Mouse (Mus musculus): Measurements from ENCODE around the gene Tas2r123. TPM values are rescaled to one million over a fixed set of nuclear protein-coding genes. Genes with fewer than 3 reads are reported as not detected.

Gene Tas2r123
- not detected in 2 replicates for polyA plus RNA-seq (2011; ENCODE audit: insufficient read length, low read depth, missing spikeins)

- no peaks in the 10 kb centered on the region for H3K4me1 ChIP-seq (ENCODE audit: control insufficient read depth, insufficient read depth, low read length)
- H3K27ac ChIP-seq (ENCODE audit: insufficient read depth, low read length), result no peak within 1 kb of the TSS
- no peak within 1 kb of the TSS for H3K4me3 ChIP-seq (ENCODE audit: insufficient read depth, low read length)
- no peak for TF ChIP-seq CTCF (IDR thresholded peaks at IDR 0.05; ENCODE audit: borderline replicate concordance, insufficient read depth, low read length)
- TF ChIP-seq POLR2A (IDR thresholded peaks at IDR 0.05; ENCODE audit: low read depth, low read length), result no peak
These were observed at the start of gene Tas2r123 for GRCm38 (mm10) chr6:132846842-132847241. Gene Tas2r123, plus strand, starts transcription at chr6:132847142.

- Histone ChIP-seq H3K4me1 (ENCODE audit: control insufficient read depth, insufficient read depth, low read length) (no peaks in the 10 kb centered on the region), H3K4me3 (ENCODE audit: insufficient read depth, low read length) (no peak within 1 kb of the TSS), H3K27ac (ENCODE audit: insufficient read depth, low read length) (no peak within 1 kb of the TSS)
- TF ChIP-seq CTCF (IDR thresholded peaks at IDR 0.05; ENCODE audit: borderline replicate concordance, insufficient read depth, low read length) (no peak), POLR2A (IDR thresholded peaks at IDR 0.05; ENCODE audit: low read depth, low read length) (no peak)
These were observed 44.4 kb upstream of the Tas2r123 start, which contains the start of gene Tas2r117 for GRCm38 (mm10) chr6:132802518-132802917. Gene Tas2r117, plus strand, starts transcription at chr6:132802818.

- TF ChIP-seq CTCF (IDR thresholded peaks at IDR 0.05; ENCODE audit: borderline replicate concordance, insufficient read depth, low read length) (no peak), POLR2A (IDR thresholded peaks at IDR 0.05; ENCODE audit: low read depth, low read length) (no peak)
- H3K27ac ChIP-seq (ENCODE audit: insufficient read depth, low read length), result no peak within 1 kb of the TSS
These were observed 8.2 kb downstream of the Tas2r123 start, which contains the start of gene Tas2r116 for GRCm38 (mm10) chr6:132855138-132855537. Gene Tas2r116, plus strand, starts transcription at chr6:132855438.

GRCm38 (mm10) chr6:132867708-132868107 is 20.8 kb downstream of the Tas2r123 start, which contains the start of gene Tas2r110:
Gene Tas2r110, plus strand, starts transcription at chr6:132868008.
- Histone ChIP-seq H3K27ac (ENCODE audit: insufficient read depth, low read length) (no peak within 1 kb of the TSS), H3K4me1 (ENCODE audit: control insufficient read depth, insufficient read depth, low read length) (no peaks in the 10 kb centered on the region), H3K4me3 (ENCODE audit: insufficient read depth, low read length) (no peak within 1 kb of the TSS)
- TF ChIP-seq POLR2A (IDR thresholded peaks at IDR 0.05; ENCODE audit: low read depth, low read length), result no peak
- no peak for TF ChIP-seq CTCF (IDR thresholded peaks at IDR 0.05; ENCODE audit: borderline replicate concordance, insufficient read depth, low read length)

More at GRCm38 (mm10) chr6:132855138-132855537, 8.2 kb downstream of the Tas2r123 start, which contains the start of gene Tas2r116:
- Histone ChIP-seq H3K4me3 (ENCODE audit: insufficient read depth, low read length) (no peak within 1 kb of the TSS), H3K4me1 (ENCODE audit: control insufficient read depth, insufficient read depth, low read length) (no peaks in the 10 kb centered on the region)

- H3K27ac ChIP-seq (ENCODE audit: insufficient read depth, low read length), result no peak within 1 kb of the TSS
- TF ChIP-seq POLR2A (IDR thresholded peaks at IDR 0.05; ENCODE audit: low read depth, low read length) (no peak), CTCF (IDR thresholded peaks at IDR 0.05; ENCODE audit: borderline replicate concordance, insufficient read depth, low read length) (no peak)
- no peaks in the 10 kb centered on the region for H3K4me1 ChIP-seq (ENCODE audit: control insufficient read depth, insufficient read depth, low read length)
- no peak within 1 kb of the TSS for H3K4me3 ChIP-seq (ENCODE audit: insufficient read depth, low read length)
These were observed 45.8 kb downstream of the Tas2r123 start, which contains the start of gene Tas2r113 for GRCm38 (mm10) chr6:132892711-132893110. Gene Tas2r113, plus strand, starts transcription at chr6:132893011.

Other genes starting within 250 kb of the Tas2r123 start
- gene A630073D07Rik, start 195.6 kb upstream of the Tas2r123 start, polyA plus RNA-seq (2011; ENCODE audit: insufficient read length, low read depth, missing spikeins), result not detected in 2 replicates
- gene Tas2r120, start 190.2 kb upstream of the Tas2r123 start, polyA plus RNA-seq (2011; ENCODE audit: insufficient read length, low read depth, missing spikeins), result not detected in 2 replicates
- gene Tas2r121, start 146.1 kb upstream of the Tas2r123 start, polyA plus RNA-seq (2011; ENCODE audit: insufficient read length, low read depth, missing spikeins), result not detected in 2 replicates
- gene Tas2r122, start 135.2 kb upstream of the Tas2r123 start, polyA plus RNA-seq (2011; ENCODE audit: insufficient read length, low read depth, missing spikeins), result not detected in 2 replicates
- not detected in 2 replicates for gene Tas2r115, start 109.1 kb upstream of the Tas2r123 start, polyA plus RNA-seq (2011; ENCODE audit: insufficient read length, low read depth, missing spikeins)
- gene Tas2r124, start 92.4 kb upstream of the Tas2r123 start, polyA plus RNA-seq (2011; ENCODE audit: insufficient read length, low read depth, missing spikeins), result not detected in 2 replicates
- not detected in 2 replicates for gene Tas2r102, start 85.0 kb upstream of the Tas2r123 start, polyA plus RNA-seq (2011; ENCODE audit: insufficient read length, low read depth, missing spikeins)
- not detected in 2 replicates for gene Tas2r136, start 69.0 kb upstream of the Tas2r123 start, polyA plus RNA-seq (2011; ENCODE audit: insufficient read length, low read depth, missing spikeins)
- not detected in 2 replicates for gene Tas2r117, start 44.3 kb upstream of the Tas2r123 start, polyA plus RNA-seq (2011; ENCODE audit: insufficient read length, low read depth, missing spikeins)
- not detected in 2 replicates for gene Tas2r116, start 8.3 kb downstream of the Tas2r123 start, polyA plus RNA-seq (2011; ENCODE audit: insufficient read length, low read depth, missing spikeins)
- gene Tas2r110, start 20.9 kb downstream of the Tas2r123 start, polyA plus RNA-seq (2011; ENCODE audit: insufficient read length, low read depth, missing spikeins), result not detected in 2 replicates
- not detected in 2 replicates for gene Tas2r113, start 45.9 kb downstream of the Tas2r123 start, polyA plus RNA-seq (2011; ENCODE audit: insufficient read length, low read depth, missing spikeins)
- gene Tas2r125, start 62.5 kb downstream of the Tas2r123 start, polyA plus RNA-seq (2011; ENCODE audit: insufficient read length, low read depth, missing spikeins), result not detected in 2 replicates
- gene Tas2r129, start 104.0 kb downstream of the Tas2r123 start, polyA plus RNA-seq (2011; ENCODE audit: insufficient read length, low read depth, missing spikeins), result not detected in 2 replicates
- not detected in 2 replicates for gene Tas2r131, start 110.8 kb downstream of the Tas2r123 start, polyA plus RNA-seq (2011; ENCODE audit: insufficient read length, low read depth, missing spikeins)
- not detected in 2 replicates for gene Tas2r109, start 133.8 kb downstream of the Tas2r123 start, polyA plus RNA-seq (2011; ENCODE audit: insufficient read length, low read depth, missing spikeins)
- not detected in 2 replicates for gene Tas2r103, start 190.0 kb downstream of the Tas2r123 start, polyA plus RNA-seq (2011; ENCODE audit: insufficient read length, low read depth, missing spikeins)
- gene Tas2r140, start 208.7 kb downstream of the Tas2r123 start, polyA plus RNA-seq (2011; ENCODE audit: insufficient read length, low read depth, missing spikeins), result not detected in 2 replicates